8 mouse cellular contexts compared by ENCODE assay signal in genomic region chr13:16017777-16018176, GRCm38 (mm10). TPM values are rescaled to one million over a fixed set of nuclear protein-coding genes. Genes with fewer than 3 reads are reported as not detected.
A peak's percentile ranks its signal among the peaks of the same experiment; 100 is the strongest.
DNase-seq lines count a peak whose midpoint lies in the region; ATAC-seq and TF ChIP-seq lines count a peak whose summit lies in the region.

No protein-coding gene starts in this region.

- WGBS in lung, postnatal 0 days: 1% methylated on average over 9 of the region's 9 CpGs
- WGBS in forebrain, embryonic 11.5 days: 7% methylated on average over 9 of the region's 9 CpGs
- WGBS in limb, embryonic 10.5 days: 3% methylated on average over 9 of the region's 9 CpGs
- 3% methylated on average over 9 of the region's 9 CpGs for WGBS in neural tube, embryonic 12.5 days

- no peak for TF ChIP-seq CTCF in lung, postnatal 0 days (IDR thresholded peaks at IDR 0.05)

- no peaks in the 10 kb centered on the region for H3K36me3 ChIP-seq in lung, postnatal 0 days (ENCODE audit: insufficient read depth, low read length)
- no peaks in the 10 kb centered on the region for H3K36me3 ChIP-seq in forebrain, embryonic 11.5 days (ENCODE audit: control insufficient read depth, insufficient read depth, low read length)
- H3K36me3 ChIP-seq in limb, embryonic 10.5 days: no peaks in the 10 kb centered on the region
- H3K36me3 ChIP-seq in neural tube, embryonic 12.5 days: no peaks in the 10 kb centered on the region

- H3K4me2 ChIP-seq in lung, postnatal 0 days (replicated peaks; ENCODE audit: low read depth, low read length): peak overlapping the region; percentile 73
- peak overlapping the region; percentile 67 for H3K4me2 ChIP-seq in forebrain, embryonic 11.5 days (ENCODE audit: low read depth, low read length, severe bottlenecking)
- H3K4me2 ChIP-seq in neural tube, embryonic 12.5 days (replicated peaks): peak overlapping the region; percentile 69

- peak overlapping the region; percentile 16; the same call in 1 of the 2 replicates for H3K9ac ChIP-seq in lung, postnatal 0 days (replicated peaks; ENCODE audit: low read depth)
- H3K9ac ChIP-seq in forebrain, embryonic 11.5 days (ENCODE audit: low read length): peak overlapping the region; percentile 27
- no peak overlapping the region for H3K9ac ChIP-seq in neural tube, embryonic 12.5 days

- H3K27ac ChIP-seq in lung, postnatal 0 days (ENCODE audit: low read length): no peak overlapping the region
- no peak overlapping the region for H3K27ac ChIP-seq in forebrain, embryonic 11.5 days (ENCODE audit: low read depth, low read length)
- H3K27ac ChIP-seq in limb, embryonic 10.5 days: 0 out of 2 replicates have a peak overlapping the region, but pooled peaks have one; percentile 5
- no peak overlapping the region for H3K27ac ChIP-seq in neural tube, embryonic 12.5 days

- DNase-seq in lung, postnatal 0 days (ENCODE audit: low spot score): no peak
- DNase-seq in lung, postnatal 36 days: no peak
- no peak for DNase-seq in forebrain, embryonic 11.5 days (ENCODE audit: low spot score)
- peak; percentile 42 for DNase-seq in limb, embryonic 10.5 days (ENCODE audit: low spot score)
- DNase-seq in adrenal gland, adult 2 months: no peak
- no peak for DNase-seq in embryo, embryonic 10 days (ENCODE audit: low spot score)

- no peaks in the 10 kb centered on the region for H3K27me3 ChIP-seq in lung, postnatal 0 days (replicated peaks; ENCODE audit: insufficient read depth, low read length)
- H3K27me3 ChIP-seq in forebrain, embryonic 11.5 days (ENCODE audit: control insufficient read depth, insufficient read depth, low read length): peaks cover 11% of the 10 kb centered on the region
- peaks cover 51% of the 10 kb centered on the region for H3K27me3 ChIP-seq in limb, embryonic 10.5 days (ENCODE audit: low read depth, poor library complexity, severe bottlenecking)
- H3K27me3 ChIP-seq in neural tube, embryonic 12.5 days (replicated peaks): peaks cover 26% of the 10 kb centered on the region

- no peak for TF ChIP-seq EP300 in lung, postnatal 0 days (IDR thresholded peaks at IDR 0.05)

- no peaks in the 10 kb centered on the region for H3K9me3 ChIP-seq in lung, postnatal 0 days (ENCODE audit: low read length)
- H3K9me3 ChIP-seq in forebrain, embryonic 11.5 days (ENCODE audit: control insufficient read depth, low read length): no peaks in the 10 kb centered on the region
- no peaks in the 10 kb centered on the region for H3K9me3 ChIP-seq in limb, embryonic 10.5 days (replicated peaks)
- H3K9me3 ChIP-seq in neural tube, embryonic 12.5 days: no peaks in the 10 kb centered on the region

- H3K4me1 ChIP-seq in lung, postnatal 0 days (ENCODE audit: insufficient read depth, low read depth, low read length): peaks cover 7% of the 10 kb centered on the region; the same call in 1 of the 2 replicates
- 0 out of 2 replicates have a peak, but pooled peaks cover 2% of the 10 kb centered on the region for H3K4me1 ChIP-seq in forebrain, embryonic 11.5 days (replicated peaks; ENCODE audit: control insufficient read depth, insufficient read depth, low read length)
- H3K4me1 ChIP-seq in limb, embryonic 10.5 days: peaks cover 17% of the 10 kb centered on the region
- peaks cover 8% of the 10 kb centered on the region for H3K4me1 ChIP-seq in neural tube, embryonic 12.5 days

- H3K4me3 ChIP-seq in lung, postnatal 0 days (ENCODE audit: low read depth, low read length): peak overlapping the region; percentile 35
- peak overlapping the region; percentile 32; the same call in 1 of the 2 replicates for H3K4me3 ChIP-seq in forebrain, embryonic 11.5 days (ENCODE audit: low read depth, low read length)
- H3K4me3 ChIP-seq in limb, embryonic 10.5 days: peak overlapping the region; percentile 50
- peak overlapping the region; percentile 26 for H3K4me3 ChIP-seq in neural tube, embryonic 12.5 days

- no peak for ATAC-seq in lung, postnatal 0 days
- peak; percentile 6; the same call in 1 of the 2 replicates for ATAC-seq in forebrain, embryonic 11.5 days (replicated peaks; ENCODE audit: low FRiP score)
- ATAC-seq in neural tube, embryonic 12.5 days (ENCODE audit: low FRiP score, low read depth): no peak
- no peak for ATAC-seq in monocyte, adult 5-6 weeks (replicated peaks; ENCODE audit: insufficient number of reproducible peaks, low FRiP score, low TSS enrichment, poor library complexity, severe bottlenecking)

RNA-seq across cellular contexts. Expression of gene Inhba, which starts 6.1 kb away (rescaled TPM):
- polyA plus RNA-seq in lung, postnatal 0 days (2015; fragmentation: Nextera tagmentation; extraction: Ambion mirVana): 1.1 and 2.5 TPM in 2 replicates
- 0.23 and 0.77 TPM in 2 replicates for polyA plus RNA-seq in forebrain, embryonic 11.5 days (2014; fragmentation: Nextera tagmentation; extraction: Ambion mirVana)
- polyA plus RNA-seq in limb, embryonic 10.5 days (2016; fragmentation: Nextera tagmentation; extraction: Ambion mirVana): 0.14 and 0.44 TPM in 2 replicates
- 1.5 and 1.9 TPM in 2 replicates for polyA plus RNA-seq in neural tube, embryonic 12.5 days (2016; fragmentation: Nextera tagmentation; extraction: Ambion mirVana)
- total RNA-seq in adrenal gland, adult 2 months (2021): 1 to 10 TPM; 1.1 to 2.0 TPM
- polyA plus RNA-seq in adrenal gland, adult 2 months (2012; rRNA removed): 0.16 and 0.45 TPM in 2 replicates
- 0.10 to 0.32 TPM in 2 of 3 replicates, not detected in the other for total RNA-seq in monocyte, adult 5-6 weeks (2017)
